Mouse (Mus musculus) myocyte (in vitro differentiated cells): ENCODE measurements around the gene Cstad.

Experiments
- MYOD1 ChIP-seq, 3 experiments: IDR thresholded peaks; one replicate each; pipeline ENCODE4 v1.6.1; 2011; ENCODE audit warnings: control low read depth in 2 of 3, low read depth in 2 of 3, mild to moderate bottlenecking in 2 of 3, moderate library complexity in 1 of 3; ENCODE audit not compliant: insufficient read length in 2 of 3, control insufficient read depth in 1 of 3
- MYOG ChIP-seq, 3 experiments: IDR thresholded peaks; one replicate each; pipeline ENCODE4 v1.6.1; 2011; ENCODE audit warnings: control low read depth in 2 of 3, low read depth in 2 of 3, mild to moderate bottlenecking in 2 of 3; ENCODE audit not compliant: insufficient read length in 2 of 3, control insufficient read depth in 1 of 3, insufficient read depth in 1 of 3
- POLR2A ChIP-seq: IDR thresholded peaks from one replicate; pipeline ENCODE4 v1.6.1; 2011; ENCODE audit warnings: low read depth, mild to moderate bottlenecking, control low read depth, moderate library complexity; ENCODE audit not compliant: insufficient read length

- TF ChIP-seq POLR2A (no peak), MYOG (IDR thresholded peaks at IDR 0.05; ENCODE audit: control insufficient read depth in 1 of 3, insufficient read depth in 1 of 3, insufficient read length in 2 of 3, low read depth in 2 of 3) (no peak), MYOD1 (IDR thresholded peaks at IDR 0.05; ENCODE audit: control insufficient read depth in 1 of 3, insufficient read length in 2 of 3, low read depth in 2 of 3) (no peak)
Observed at GRCm38 (mm10) chr2:30647303-30647881, 52.6 kb downstream of the Cstad start.
